Mouse (Mus musculus) megakaryocyte, embryonic 14.5 days (primary cell): ENCODE data around the gene Mgat5b.

Experiments
- FLI1 ChIP-seq: IDR thresholded peaks from 2 replicates; pipeline ENCODE4 v1.6.1; 2012; ENCODE audit warnings: low read length, inconsistent platforms, mixed read lengths
- GATA1 ChIP-seq: IDR thresholded peaks from 3 replicates; pipeline ENCODE4 v1.6.1; 2012; ENCODE audit warnings: mixed read lengths, low read length, inconsistent platforms, borderline replicate concordance

DNA sequence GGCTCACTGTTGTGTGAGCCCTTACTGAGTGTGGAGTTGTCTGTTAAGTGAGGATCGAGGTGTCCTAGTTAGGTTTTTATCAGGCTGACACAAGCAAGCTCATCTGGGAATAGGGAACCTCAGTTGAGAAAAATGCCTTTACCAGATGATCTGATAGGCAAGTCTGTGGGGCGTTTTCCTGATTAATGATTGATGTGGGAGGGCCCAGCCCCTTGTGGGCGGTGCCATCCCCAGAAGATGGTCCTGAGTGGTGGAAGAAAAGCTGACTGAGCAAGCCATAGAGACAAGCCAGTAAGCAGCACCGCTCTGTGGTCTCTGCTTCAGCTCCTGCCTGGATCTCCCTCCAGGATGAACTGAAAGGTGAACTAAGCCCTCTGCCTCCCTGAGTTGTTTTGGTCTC, 112.6 kb downstream of the Mgat5b start:
- TF ChIP-seq GATA1 (no peak), FLI1 (no peak)
